Mouse (Mus musculus) MEL (cell line): ENCODE measurements around the gene Nemp1. TPM values are rescaled to one million over a fixed set of nuclear protein-coding genes. Genes with fewer than 3 reads are reported as not detected.

Experiments used
- DNase-seq: peaks from one replicate; pipeline ENCODE4 v3.0.0; 2011; ENCODE audit warnings: low read depth, low spot score
- H3K27ac ChIP-seq: 2 replicates; pipeline ENCODE4 v1.5.1; 2012; ENCODE audit warnings: low read depth, mild to moderate bottlenecking, control low read depth, low read length, moderate library complexity; ENCODE audit not compliant: control insufficient read depth
- H3K27me3 ChIP-seq, 2 experiments: fragments of 150-350 bp in 1 of 2; sonication (generic) in 1 of 2; 2 replicates each; pipeline ENCODE4 v1.6.1; 2012; ENCODE audit warnings: low read length in 2 of 2, mild to moderate bottlenecking in 2 of 2, improper control_type of control experiment in 1 of 2, moderate library complexity in 1 of 2; ENCODE audit not compliant: insufficient read depth in 2 of 2, control insufficient read depth in 1 of 2
- H3K36me3 ChIP-seq, 2 experiments: 2 replicates each; pipeline ENCODE4 v1.6.1; 2012 to 2014; ENCODE audit warnings: low read length in 2 of 2, improper control_type of control experiment in 1 of 2, inconsistent platforms in 1 of 2, mild to moderate bottlenecking in 1 of 2; ENCODE audit not compliant: insufficient read depth in 2 of 2, control insufficient read depth in 1 of 2
- H3K4me1 ChIP-seq, 2 experiments: fragments of 150-350 bp in 1 of 2; sonication (generic) in 1 of 2; 2 replicates each; pipeline ENCODE4 v1.6.1; 2012; ENCODE audit warnings: low read length in 2 of 2, improper control_type of control experiment in 1 of 2, mild to moderate bottlenecking in 1 of 2; ENCODE audit not compliant: insufficient read depth in 2 of 2, control insufficient read depth in 1 of 2
- H3K4me3 ChIP-seq, 2 experiments: fragments of 150-350 bp in 1 of 2; sonication (generic) in 1 of 2; 2 replicates each; pipeline ENCODE4 v1.5.1; 2012; ENCODE audit warnings: low read depth in 2 of 2, low read length in 2 of 2, mild to moderate bottlenecking in 2 of 2, moderate library complexity in 2 of 2, control low read depth in 1 of 2, improper control_type of control experiment in 1 of 2; ENCODE audit not compliant: control insufficient read depth in 1 of 2, insufficient read depth in 1 of 2
- H3K79me2 ChIP-seq: 2 replicates; pipeline ENCODE4 v1.6.1; 2012; ENCODE audit warnings: mild to moderate bottlenecking, low read length, moderate library complexity; ENCODE audit not compliant: control insufficient read depth, poor library complexity, insufficient read depth
- H3K9ac ChIP-seq: 2 replicates; pipeline ENCODE4 v1.6.1; 2012; ENCODE audit warnings: low read depth, mild to moderate bottlenecking, control low read depth, low read length, moderate library complexity; ENCODE audit not compliant: control insufficient read depth, poor library complexity, severe bottlenecking
- H3K9me3 ChIP-seq: fragments of 150-350 bp; sonication (generic); replicated peaks from 2 replicates; pipeline ENCODE4 v1.6.1; 2012; ENCODE audit warnings: mild to moderate bottlenecking, low read length, improper control_type of control experiment, moderate library complexity; ENCODE audit not compliant: insufficient read depth
- BHLHE40 ChIP-seq: IDR thresholded peaks from 2 replicates; pipeline ENCODE4 v1.6.1; 2012; ENCODE audit warnings: low read depth, mild to moderate bottlenecking, inconsistent platforms, low read length, improper control_type of control experiment, borderline replicate concordance
- CTCF ChIP-seq, 3 experiments: IDR thresholded peaks in 2 of 3; conservative IDR thresholded peaks in 1 of 3; 2 replicates each; pipeline ENCODE4 v1.5.1; 2011 to 2012; ENCODE audit warnings: low read length in 3 of 3, low read depth in 2 of 3, mild to moderate bottlenecking in 2 of 3, improper control_type of control experiment in 1 of 3, inconsistent platforms in 1 of 3, mixed read lengths in 1 of 3, moderate library complexity in 1 of 3; ENCODE audit not compliant: control insufficient read depth in 1 of 3, insufficient read depth in 1 of 3, poor library complexity in 1 of 3, severe bottlenecking in 1 of 3
- E2F4 ChIP-seq: IDR thresholded peaks from 2 replicates; pipeline ENCODE4 v1.6.1; 2011; ENCODE audit warnings: low read depth, low read length, improper control_type of control experiment, borderline replicate concordance
- EP300 ChIP-seq, 2 experiments: IDR thresholded peaks; 2 replicates each; pipeline ENCODE4 v1.6.1; 2011; ENCODE audit warnings: improper control_type of control experiment in 2 of 2, low read length in 2 of 2, low read depth in 1 of 2, mild to moderate bottlenecking in 1 of 2
- ETS1 ChIP-seq: IDR thresholded peaks from 2 replicates; pipeline ENCODE4 v1.6.1; 2012; ENCODE audit warnings: low read depth, mild to moderate bottlenecking, inconsistent platforms, low read length, improper control_type of control experiment, moderate library complexity
- GATA1 ChIP-seq: IDR thresholded peaks from 2 replicates; pipeline ENCODE4 v1.6.1; 2011; ENCODE audit warnings: low read depth, low read length, improper control_type of control experiment
- HCFC1 ChIP-seq: IDR thresholded peaks from 2 replicates; pipeline ENCODE4 v1.6.1; 2012; ENCODE audit warnings: low read depth, mild to moderate bottlenecking, inconsistent platforms, low read length, improper control_type of control experiment, moderate library complexity
- KAT2A ChIP-seq: conservative IDR thresholded peaks from 2 replicates; pipeline ENCODE4 v1.6.1; 2012; ENCODE audit warnings: low read depth, low read length, improper control_type of control experiment, inconsistent platforms
- MAFK ChIP-seq: IDR thresholded peaks from 2 replicates; pipeline ENCODE4 v1.6.1; 2011; ENCODE audit warnings: low read depth, mild to moderate bottlenecking, low read length, improper control_type of control experiment, borderline replicate concordance
- MAX ChIP-seq: IDR thresholded peaks from 2 replicates; pipeline ENCODE4 v1.6.1; 2011; ENCODE audit warnings: low read length, improper control_type of control experiment
- MEF2A ChIP-seq: IDR thresholded peaks from 2 replicates; pipeline ENCODE4 v1.6.1; 2014; ENCODE audit warnings: low read depth, mild to moderate bottlenecking, inconsistent platforms, low read length, improper control_type of control experiment; ENCODE audit not compliant: poor library complexity, insufficient replicate concordance, severe bottlenecking; ENCODE audit errors: extremely low read depth
- MYB ChIP-seq: IDR thresholded peaks from 2 replicates; pipeline ENCODE4 v1.6.1; 2011; ENCODE audit warnings: mild to moderate bottlenecking, low read depth, low read length, improper control_type of control experiment
- MYC ChIP-seq: IDR thresholded peaks from 2 replicates; pipeline ENCODE4 v1.6.1; 2011; ENCODE audit warnings: low read depth, mild to moderate bottlenecking, low read length, improper control_type of control experiment, moderate library complexity
- NELFE ChIP-seq: IDR thresholded peaks from 2 replicates; pipeline ENCODE4 v1.6.1; 2011; ENCODE audit warnings: low read depth, low read length, improper control_type of control experiment
- SMC3 ChIP-seq: IDR thresholded peaks from 2 replicates; pipeline ENCODE4 v1.6.1; 2011; ENCODE audit warnings: low read depth, low read length, improper control_type of control experiment
- TCF12 ChIP-seq: IDR thresholded peaks from 2 replicates; pipeline ENCODE4 v1.6.1; 2014; ENCODE audit warnings: low read depth, mild to moderate bottlenecking, inconsistent platforms, low read length, improper control_type of control experiment, moderate library complexity
- ZC3H11A ChIP-seq: IDR thresholded peaks from 2 replicates; pipeline ENCODE4 v1.6.1; 2012; ENCODE audit warnings: low read depth, mild to moderate bottlenecking, inconsistent platforms, low read length, improper control_type of control experiment
- polyA plus RNA-seq, 2 experiments: library from polyadenylated mRNA; stranded (reverse) in 1 of 2; unstranded in 1 of 2; fragments of >175 nt in 1 of 2; fragments of >200 nt in 1 of 2; gene quantifications; 2 replicates each; pipeline versions ENCODE4 v1.2.1 to v1.2.4; 2012; ENCODE audit warnings: low replicate concordance in 2 of 2, low read depth in 1 of 2; ENCODE audit not compliant: insufficient read length in 2 of 2, insufficient read depth in 1 of 2, missing spikeins in 1 of 2
- total RNA-seq: library from RNA; depleted of rRNA; stranded (reverse); fragments of 300-350 nt; gene quantifications from 2 replicates; pipeline ENCODE4 v1.2.3, GENCODE M21; 2012

The Nemp1 gene
- total and polyA plus RNA-seq, 3 experiments, result 12.1 to 13.9 TPM; not detected in 1

DNA sequence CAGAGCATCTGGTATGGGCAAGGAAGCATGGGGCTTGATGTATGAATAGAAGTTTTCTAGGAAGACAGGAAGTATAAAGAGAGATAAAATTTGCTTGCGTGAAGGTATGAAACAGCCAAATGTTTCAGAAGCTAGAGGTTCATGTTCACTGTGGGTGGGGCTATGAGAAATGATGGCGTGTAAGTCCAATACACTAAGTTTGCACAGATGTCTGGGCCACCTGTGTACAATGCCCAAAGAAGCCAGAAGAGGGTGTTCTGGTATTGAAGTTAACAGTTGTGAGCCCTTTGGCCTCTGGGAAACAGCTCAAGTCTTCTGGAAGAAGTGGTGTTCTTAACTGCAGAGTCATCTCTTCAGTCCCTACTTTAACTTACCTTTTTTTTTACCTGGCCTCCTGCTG, 3.5 kb downstream of the Nemp1 start:
- peak; percentile 70 for DNase-seq
- Histone ChIP-seq H3K27me3 (no peaks in the 10 kb centered on the region), H3K9me3 (no peaks in the 10 kb centered on the region), H3K27ac (peak overlapping the region; percentile 98), H3K4me1 (peaks cover 6 to 24% of the 10 kb centered on the region in 2 experiments), H3K4me3 (no peak overlapping the region), H3K9ac (no peak overlapping the region), H3K36me3 (peaks cover 0 to 20% of the 10 kb centered on the region in 2 experiments; a peak in 2 of 4 replicates), H3K79me2 (peaks cover 12% of the 10 kb centered on the region)
- TF ChIP-seq ETS1, result 0 out of 2 replicates have a peak, but pooled peaks have one; percentile 24
- no peak for TF ChIP-seq MAFK
- no peak for TF ChIP-seq KAT2A
- no peak for TF ChIP-seq BHLHE40
- TF ChIP-seq MYC, result no peak
- TF ChIP-seq NELFE, result peak; percentile 15; the same call in 1 of the 2 replicates
- no peak for TF ChIP-seq HCFC1
- TF ChIP-seq MEF2A, result no peak
- no peak for TF ChIP-seq E2F4
- TF ChIP-seq GATA1, result peak; percentile 51
- TF ChIP-seq TCF12, result no peak
- TF ChIP-seq CTCF (IDR thresholded peaks at IDR 0.05 in 2 of 3, conservative IDR thresholded peaks at IDR 0.05 in 1 of 3; ENCODE audit: control insufficient read depth in 1 of 3, insufficient read depth in 1 of 3, low read depth in 2 of 3, low read length in 3 of 3, poor library complexity in 1 of 3, severe bottlenecking in 1 of 3), result peak in 2 of 3 experiments; percentile 18 to 21; a peak in 2 of 6 replicates
- no peak for TF ChIP-seq SMC3
- TF ChIP-seq MAX, result no peak
- TF ChIP-seq EP300 (IDR thresholded peaks at IDR 0.05; ENCODE audit: low read depth in 1 of 2, low read length in 2 of 2), result peak in 1 of 2 experiments; percentile 34; a peak in 2 of 4 replicates

DNA sequence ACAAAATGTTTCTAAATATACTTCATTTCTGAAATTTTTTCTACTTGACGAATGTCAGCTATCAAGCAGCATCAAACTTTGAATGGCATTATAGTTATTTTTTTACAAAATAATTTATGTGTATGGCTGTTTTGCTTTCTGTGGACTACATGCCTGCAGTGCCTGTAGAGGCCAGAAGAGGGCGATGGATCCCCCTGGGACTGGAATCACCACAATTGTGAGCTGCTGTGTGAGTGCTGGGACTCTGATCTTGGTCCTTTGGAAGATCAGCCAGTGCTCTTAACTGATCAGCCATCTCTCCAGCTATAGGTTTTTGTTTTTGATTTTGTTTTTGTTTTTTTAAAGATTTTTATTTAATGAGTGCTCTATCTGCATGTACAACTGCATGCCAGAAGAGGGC, 4.6 kb downstream of the Nemp1 start:
- peak; percentile 58 for DNase-seq
- H3K79me2 ChIP-seq, result peaks cover 2% of the 10 kb centered on the region
- H3K9me3 ChIP-seq, result no peaks in the 10 kb centered on the region
- H3K4me3 ChIP-seq, result no peak overlapping the region
- TF ChIP-seq ZC3H11A, result no peak
- peak; percentile 48 to 51 (median 48) for TF ChIP-seq CTCF (IDR thresholded peaks at IDR 0.05 in 2 of 3, conservative IDR thresholded peaks at IDR 0.05 in 1 of 3; ENCODE audit: control insufficient read depth in 1 of 3, insufficient read depth in 1 of 3, low read depth in 2 of 3, low read length in 3 of 3, poor library complexity in 1 of 3, severe bottlenecking in 1 of 3)
- TF ChIP-seq EP300 (IDR thresholded peaks at IDR 0.05; ENCODE audit: low read depth in 1 of 2, low read length in 2 of 2), result no peak
- TF ChIP-seq MYB, result no peak
- TF ChIP-seq, all 39 proteins: peak for 1
- no peak overlapping the region for H3K9ac ChIP-seq
- H3K36me3 ChIP-seq, result peaks cover 0 to 16% of the 10 kb centered on the region in 2 experiments; a peak in 2 of 4 replicates
- H3K27ac ChIP-seq, result no peak overlapping the region
- H3K27me3 ChIP-seq, result no peaks in the 10 kb centered on the region
- peaks cover 6 to 20% of the 10 kb centered on the region in 2 experiments for H3K4me1 ChIP-seq
